Mouse (Mus musculus) lung, postnatal 0 days (tissue): ENCODE measurements around the gene Kifc5b.

Experiments
- CTCF ChIP-seq: IDR thresholded peaks from 2 replicates; pipeline ENCODE4 v1.5.1; 2016; ENCODE audit warnings: antibody characterized with exemption, mild to moderate bottlenecking
- EP300 ChIP-seq: IDR thresholded peaks from 2 replicates; pipeline ENCODE4 v1.6.1; 2016; ENCODE audit warnings: antibody characterized with exemption, mild to moderate bottlenecking, control low read depth

DNA sequence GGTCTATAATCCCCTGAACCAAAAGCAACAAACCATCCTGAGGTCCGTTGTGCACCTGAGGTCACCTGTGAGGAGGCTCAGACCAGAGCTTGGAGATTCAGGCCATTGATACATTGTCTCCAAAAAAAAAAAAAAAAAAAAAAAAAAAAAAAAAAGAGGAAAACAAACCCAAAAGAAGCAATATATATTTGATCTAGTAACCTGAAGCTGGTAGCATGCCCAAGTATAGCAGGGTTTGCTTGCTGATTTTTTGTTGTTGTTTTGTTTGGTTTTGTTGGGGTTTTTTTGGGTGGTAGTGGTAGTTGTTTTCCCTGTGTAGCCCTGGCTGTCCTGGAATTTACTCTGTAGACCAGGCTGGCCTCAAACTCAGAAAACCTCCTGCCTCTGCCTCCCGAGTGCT, 1.5 kb downstream of the Kifc5b start:
- TF ChIP-seq CTCF: no peak
- TF ChIP-seq EP300: no peak
